Mouse (Mus musculus) neutrophil, adult 65 days (primary cell): ENCODE results near the gene Grik2. TPM values are rescaled to one million over a fixed set of nuclear protein-coding genes. Genes with fewer than 3 reads are reported as not detected.

Experiments
- total RNA-seq: library from RNA; stranded (reverse); gene quantifications from 2 replicates; pipeline ENCODE4 v1.2.4, GENCODE M21; 2023

The Grik2 gene
- total RNA-seq, result not detected in 2 replicates

DNA sequence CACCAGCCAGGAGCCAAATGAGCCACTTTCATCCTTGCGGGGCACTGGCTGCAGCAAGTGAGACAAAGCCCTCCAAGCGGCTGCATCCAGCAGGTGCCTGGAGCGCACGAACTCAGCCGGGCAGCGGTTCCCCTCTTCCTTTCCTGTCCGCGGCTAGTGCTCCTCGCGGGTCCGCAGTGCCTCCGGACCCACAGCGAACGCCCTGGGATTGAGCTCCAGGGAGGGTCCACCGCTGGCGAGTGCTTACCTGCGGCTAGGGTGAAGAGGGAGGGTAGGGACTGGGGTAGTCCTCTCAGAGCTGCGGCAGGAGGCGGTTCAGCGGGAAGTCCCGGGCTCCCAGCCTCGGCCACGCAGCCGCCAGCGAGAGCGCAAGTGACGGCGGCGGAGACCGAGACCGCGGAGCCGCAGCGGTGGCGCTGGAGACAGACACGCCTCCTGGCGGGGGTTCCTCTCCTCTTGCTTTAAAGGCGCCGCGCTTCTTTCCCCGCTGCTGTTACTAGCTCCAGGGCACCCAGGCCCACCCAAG, at the start of gene Grik2:
Grik2 (minus strand) TSS at position 386 of the 526 bp plus-strand sequence.

